Mouse (Mus musculus): Measurements from ENCODE around the gene Gm11595. TPM values are rescaled to one million over a fixed set of nuclear protein-coding genes. Genes with fewer than 3 reads are reported as not detected.

Gene Gm11595
- not detected in 2 replicates for polyA plus RNA-seq (2012; rRNA removed)

GRCm38 (mm10) chr11:99772813-99773212 is at the start of gene Gm11595:
Gene Gm11595, minus strand, starts transcription at chr11:99772913.

GRCm38 (mm10) chr11:99815566-99815965 is 42.9 kb upstream of the Gm11595 start, which contains the start of gene Gm11564:
Gene Gm11564, minus strand, starts transcription at chr11:99815666.

DNA sequence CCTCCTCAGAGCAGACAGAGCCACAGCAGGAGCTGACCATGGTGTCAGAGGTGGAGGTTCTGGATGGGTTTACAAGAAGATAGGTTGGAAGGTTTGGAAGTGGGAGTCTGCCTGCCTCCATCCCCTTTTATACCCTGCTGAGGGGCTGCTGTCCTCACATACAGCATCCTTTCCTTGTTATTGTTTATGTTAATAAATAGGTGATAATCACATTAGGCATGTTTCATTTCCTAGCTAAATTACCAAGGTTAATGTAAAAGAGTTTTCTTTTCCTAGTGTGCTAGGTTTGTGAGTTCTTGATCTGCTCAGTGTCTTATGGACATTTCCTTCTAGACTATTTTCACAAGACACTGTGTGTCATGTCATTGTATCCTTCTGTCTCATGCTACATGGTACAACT is 37.1 kb upstream of the Gm11595 start, which contains the start of gene Krtap4-13:
Gene Krtap4-13, minus strand, starts transcription at position 101 of the 400 bp plus-strand sequence.

GRCm38 (mm10) chr11:99804346-99804745 is 31.6 kb upstream of the Gm11595 start, which contains the start of gene Gm11554:
Gene Gm11554, minus strand, starts transcription at chr11:99804446.

GRCm38 (mm10) chr11:99798832-99799231 is 26.1 kb upstream of the Gm11595 start, which contains the start of gene Gm11569:
Gene Gm11569, minus strand, starts transcription at chr11:99798932.

DNA sequence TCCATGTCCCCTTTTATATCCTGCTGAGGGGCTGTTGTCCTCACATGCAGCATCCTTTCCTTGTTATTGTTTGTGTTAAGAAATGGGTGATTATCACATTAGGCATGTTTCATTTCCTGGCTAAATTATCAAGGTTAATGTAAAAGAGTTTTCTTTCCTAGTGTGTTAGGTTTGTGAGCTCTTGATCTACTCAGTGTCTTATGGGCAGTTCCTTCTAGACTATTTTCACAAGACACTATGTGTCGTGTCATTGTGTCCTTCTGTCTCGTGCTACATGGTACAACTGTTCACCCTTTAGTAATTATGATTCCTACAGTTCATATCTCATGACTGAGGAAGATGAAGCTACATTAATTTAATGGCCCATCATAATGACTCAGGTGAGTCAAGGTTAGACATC is 20.7 kb upstream of the Gm11595 start, which contains the start of gene Gm11596:
Gene Gm11596, minus strand, starts transcription at position 101 of the 400 bp plus-strand sequence.

DNA sequence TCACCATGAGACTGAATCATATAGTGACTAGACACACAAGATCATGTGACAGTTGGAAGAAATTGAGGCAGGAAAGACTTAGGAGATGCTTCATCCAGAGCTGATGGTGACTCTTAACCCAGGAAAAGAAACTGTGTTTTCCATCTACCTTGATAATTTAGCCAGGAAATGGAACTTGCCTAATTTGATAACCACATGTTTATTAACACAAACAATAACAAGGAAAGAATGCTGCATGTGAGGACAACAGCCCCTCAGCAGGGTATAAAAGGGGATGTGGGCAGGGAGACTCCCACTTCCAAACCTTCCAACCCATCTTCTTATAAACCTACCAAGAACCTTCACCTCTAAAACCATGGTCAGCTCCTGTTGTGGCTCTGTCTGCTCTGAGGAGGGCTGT is 12.2 kb upstream of the Gm11595 start, which contains the start of gene Krtap4-9:
Gene Krtap4-9, plus strand, starts transcription at position 301 of the 400 bp plus-strand sequence.

GRCm38 (mm10) chr11:99780604-99781003 is 7.9 kb upstream of the Gm11595 start, which contains the start of gene Krtap4-8:
Gene Krtap4-8, minus strand, starts transcription at chr11:99780704.

GRCm38 (mm10) chr11:99734190-99734589 is 38.5 kb downstream of the Gm11595 start, which contains the start of gene Gm14180:
Gene Gm14180, minus strand, starts transcription at chr11:99734290.

Other genes with a start within 250 kb of the Gm11595 start
- gene Krt40, start 229.8 kb downstream of the Gm11595 start, polyA plus RNA-seq (2012; rRNA removed), result not detected in 2 replicates
- not detected in 2 replicates for gene Krtap3-3, start 222.0 kb downstream of the Gm11595 start, polyA plus RNA-seq (2012; rRNA removed)
- not detected in 2 replicates for gene Krtap3-2, start 216.1 kb downstream of the Gm11595 start, polyA plus RNA-seq (2012; rRNA removed)
- gene Gm11939, start 213.4 kb downstream of the Gm11595 start, polyA plus RNA-seq (2012; rRNA removed), result not detected in 2 replicates
- gene Krtap3-1, start 206.3 kb downstream of the Gm11595 start, polyA plus RNA-seq (2012; rRNA removed), result not detected in 2 replicates
- not detected in 2 replicates for gene Krtap1-5, start 191.9 kb downstream of the Gm11595 start, polyA plus RNA-seq (2012; rRNA removed)
- not detected in 2 replicates for gene Krtap1-4, start 189.3 kb downstream of the Gm11595 start, polyA plus RNA-seq (2012; rRNA removed)
- gene Krtap1-3, start 181.6 kb downstream of the Gm11595 start, polyA plus RNA-seq (2012; rRNA removed), result not detected in 2 replicates
- gene Krtap9-3, start 174.8 kb downstream of the Gm11595 start, polyA plus RNA-seq (2012; rRNA removed), result not detected in 2 replicates
- gene Gm11938, start 169.6 kb downstream of the Gm11595 start, polyA plus RNA-seq (2012; rRNA removed), result not detected in 2 replicates
- gene Gm11937, start 162.7 kb downstream of the Gm11595 start, polyA plus RNA-seq (2012; rRNA removed), result not detected in 2 replicates
- not detected in 2 replicates for gene Krtap2-4, start 158.1 kb downstream of the Gm11595 start, polyA plus RNA-seq (2012; rRNA removed)
- gene Gm11562, start 152.5 kb downstream of the Gm11595 start, polyA plus RNA-seq (2012; rRNA removed), result not detected in 2 replicates
- not detected in 2 replicates for gene Krtap4-1, start 144.7 kb downstream of the Gm11595 start, polyA plus RNA-seq (2012; rRNA removed)
- not detected in 2 replicates for gene Krtap4-2, start 137.8 kb downstream of the Gm11595 start, polyA plus RNA-seq (2012; rRNA removed)
- gene Krtap4-7, start 128.8 kb downstream of the Gm11595 start, polyA plus RNA-seq (2012; rRNA removed), result not detected in 2 replicates
- gene Gm11555, start 122.7 kb downstream of the Gm11595 start, polyA plus RNA-seq (2012; rRNA removed), result not detected in 2 replicates
- not detected in 2 replicates for gene Gm11563, start 114.0 kb downstream of the Gm11595 start, polyA plus RNA-seq (2012; rRNA removed)
- not detected in 2 replicates for gene Krtap4-6, start 107.0 kb downstream of the Gm11595 start, polyA plus RNA-seq (2012; rRNA removed)
- not detected in 2 replicates for gene Gm14190, start 82.2 kb downstream of the Gm11595 start, polyA plus RNA-seq (2012; rRNA removed)
- not detected in 2 replicates for gene Gm14180, start 38.6 kb downstream of the Gm11595 start, polyA plus RNA-seq (2012; rRNA removed)
- not detected in 2 replicates for gene Krtap4-8, start 7.8 kb upstream of the Gm11595 start, polyA plus RNA-seq (2012; rRNA removed)
- gene Krtap4-9, start 12.3 kb upstream of the Gm11595 start, polyA plus RNA-seq (2012; rRNA removed), result not detected in 2 replicates
- not detected in 2 replicates for gene Gm11596, start 20.6 kb upstream of the Gm11595 start, polyA plus RNA-seq (2012; rRNA removed)
- not detected in 2 replicates for gene Gm11569, start 26.0 kb upstream of the Gm11595 start, polyA plus RNA-seq (2012; rRNA removed)
- gene Gm11554, start 31.5 kb upstream of the Gm11595 start, polyA plus RNA-seq (2012; rRNA removed), result not detected in 2 replicates
- gene Krtap4-13, start 37.0 kb upstream of the Gm11595 start, polyA plus RNA-seq (2012; rRNA removed), result not detected in 2 replicates
- gene Gm11564, start 42.8 kb upstream of the Gm11595 start, polyA plus RNA-seq (2012; rRNA removed), result not detected in 2 replicates
- not detected in 2 replicates for gene 2300003K06Rik, start 65.2 kb upstream of the Gm11595 start, polyA plus RNA-seq (2012; rRNA removed)
- not detected in 2 replicates for gene Krtap4-16, start 78.7 kb upstream of the Gm11595 start, polyA plus RNA-seq (2012; rRNA removed)
- not detected in 2 replicates for gene Gm11568, start 85.0 kb upstream of the Gm11595 start, polyA plus RNA-seq (2012; rRNA removed)
- not detected in 2 replicates for gene Gm11559, start 91.6 kb upstream of the Gm11595 start, polyA plus RNA-seq (2012; rRNA removed)
- gene Krtap9-1, start 100.5 kb upstream of the Gm11595 start, polyA plus RNA-seq (2012; rRNA removed), result not detected in 2 replicates
- gene Gm11567, start 106.3 kb upstream of the Gm11595 start, polyA plus RNA-seq (2012; rRNA removed), result not detected in 2 replicates
- gene Krtap31-1, start 135.0 kb upstream of the Gm11595 start, polyA plus RNA-seq (2012; rRNA removed), result not detected in 2 replicates
- gene Gm11565, start 141.8 kb upstream of the Gm11595 start, polyA plus RNA-seq (2012; rRNA removed), result not detected in 2 replicates
- gene Krtap31-2, start 163.4 kb upstream of the Gm11595 start, polyA plus RNA-seq (2012; rRNA removed), result not detected in 2 replicates
- gene Krtap9-5, start 175.6 kb upstream of the Gm11595 start, polyA plus RNA-seq (2012; rRNA removed), result not detected in 2 replicates
- not detected in 2 replicates for gene Krtap29-1, start 206.1 kb upstream of the Gm11595 start, polyA plus RNA-seq (2012; rRNA removed)
- not detected in 2 replicates for gene Krtap16-1, start 213.7 kb upstream of the Gm11595 start, polyA plus RNA-seq (2012; rRNA removed)
- not detected in 2 replicates for gene Krtap17-1, start 221.1 kb upstream of the Gm11595 start, polyA plus RNA-seq (2012; rRNA removed)
- not detected in 2 replicates for gene Krt33a, start 243.3 kb upstream of the Gm11595 start, polyA plus RNA-seq (2012; rRNA removed)

All from liver, embryonic 18 days (tissue).